Mouse (Mus musculus): ENCODE measurements around the gene Dkk2. TPM values are rescaled to one million over a fixed set of nuclear protein-coding genes. Genes with fewer than 3 reads are reported as not detected.

Gene Dkk2
- polyA plus RNA-seq, 1 experiment from 2014 or later: 1.8 TPM

DNA sequence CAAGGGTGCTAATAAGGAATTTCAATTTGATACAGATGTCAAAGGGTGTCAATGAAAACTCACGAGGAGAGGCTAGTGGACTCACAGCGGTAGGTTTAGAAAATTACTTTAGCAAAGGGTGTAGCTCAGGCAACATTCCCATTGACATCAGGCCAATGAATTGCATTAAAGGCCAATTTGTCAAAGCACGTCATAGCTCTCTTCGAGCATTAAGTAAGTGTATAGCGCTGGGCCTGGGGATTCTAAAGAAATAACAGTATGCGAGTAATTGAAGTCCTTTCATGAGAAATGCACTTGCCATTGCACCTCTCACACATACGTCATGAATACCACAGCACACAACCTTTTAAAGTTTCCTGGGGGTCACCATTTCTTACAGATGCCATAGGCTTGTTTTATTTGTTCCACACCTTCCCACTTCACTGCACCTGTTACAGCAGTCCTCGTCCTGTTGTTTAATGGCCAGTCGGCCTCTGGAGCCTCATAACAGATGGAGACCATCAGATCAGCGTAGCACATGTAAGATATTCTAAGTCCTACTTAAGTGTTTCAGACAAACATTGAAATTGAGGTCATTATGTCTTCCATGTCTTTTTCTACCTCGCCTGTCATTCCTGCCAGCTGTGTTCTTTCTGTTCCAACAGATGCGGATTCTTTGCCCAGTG lies 101.9 kb downstream of the Dkk2 start:
- WGBS: 78% methylated on average over 12 of the region's 12 CpGs
- Histone ChIP-seq H3K4me1 (replicated peaks) (no peaks in the 10 kb centered on the region), H3K4me2 (no peak overlapping the region), H3K36me3 (no peaks in the 10 kb centered on the region), H3K27me3 (replicated peaks) (no peaks in the 10 kb centered on the region), H3K9ac (no peak overlapping the region), H3K27ac (ENCODE audit: poor library complexity, severe bottlenecking) (no peak overlapping the region), H3K4me3 (no peak overlapping the region), H3K9me3 (replicated peaks) (no peaks in the 10 kb centered on the region)
- ATAC-seq (ENCODE audit: insufficient number of reproducible peaks, low FRiP score): no peak

DNA sequence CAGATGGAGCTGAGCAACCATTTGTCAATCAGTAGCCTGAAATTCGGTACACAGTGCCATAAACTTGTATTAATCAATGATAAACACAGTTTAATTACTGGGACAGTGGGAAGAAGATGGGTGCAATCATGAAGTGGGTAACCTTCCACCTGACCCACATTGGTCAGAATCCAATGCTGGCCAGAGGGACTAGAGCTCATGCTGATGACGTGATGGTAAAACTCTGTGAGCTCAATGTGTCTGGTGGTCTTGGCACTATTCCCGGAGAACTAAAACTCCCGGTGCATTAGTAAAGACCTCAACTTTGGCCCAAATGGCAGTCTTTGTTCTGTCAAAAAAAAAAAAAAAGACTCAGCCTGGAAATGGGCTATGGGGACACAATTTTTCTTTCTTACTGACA lies 116.9 kb downstream of the Dkk2 start:
- no peaks in the 10 kb centered on the region for H3K36me3 ChIP-seq
- ATAC-seq (ENCODE audit: insufficient number of reproducible peaks, low FRiP score): no peak
- H3K4me3 ChIP-seq: no peak overlapping the region
- H3K9ac ChIP-seq: no peak overlapping the region
- no peak overlapping the region for H3K4me2 ChIP-seq
- H3K27me3 ChIP-seq (replicated peaks): no peaks in the 10 kb centered on the region
- 61% methylated on average over 4 of the region's 4 CpGs for WGBS
- no peaks in the 10 kb centered on the region for H3K4me1 ChIP-seq (replicated peaks)
- H3K27ac ChIP-seq (ENCODE audit: poor library complexity, severe bottlenecking): no peak overlapping the region
- H3K9me3 ChIP-seq (replicated peaks): no peaks in the 10 kb centered on the region

DNA sequence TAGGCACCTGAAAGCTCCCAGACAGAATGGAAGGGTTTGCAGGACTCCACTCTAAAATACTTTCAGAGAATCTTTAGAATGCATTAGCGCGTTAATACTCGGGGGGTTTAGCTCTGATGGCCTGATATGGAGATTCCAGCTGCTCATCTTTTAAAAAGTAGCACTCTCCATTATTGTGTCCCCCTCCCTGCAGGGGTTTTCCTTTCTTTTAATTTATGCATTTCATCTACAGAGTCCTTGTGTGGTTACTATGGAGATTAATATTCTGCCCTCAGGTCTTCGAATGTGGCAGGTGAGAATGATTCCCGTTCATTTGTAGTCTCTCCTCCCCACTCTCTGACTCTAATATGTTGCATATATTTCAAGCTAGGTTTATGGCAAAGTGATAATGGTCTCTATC lies 117.6 kb downstream of the Dkk2 start:
- ATAC-seq (ENCODE audit: insufficient number of reproducible peaks, low FRiP score): no peak
- H3K4me3 ChIP-seq: no peak overlapping the region
- no peak overlapping the region for H3K4me2 ChIP-seq
- no peak overlapping the region for H3K27ac ChIP-seq (ENCODE audit: poor library complexity, severe bottlenecking)
- WGBS: 89% methylated on average over 5 of the region's 5 CpGs
- H3K9me3 ChIP-seq (replicated peaks): no peaks in the 10 kb centered on the region
- H3K27me3 ChIP-seq (replicated peaks): no peaks in the 10 kb centered on the region
- H3K9ac ChIP-seq: no peak overlapping the region
- H3K36me3 ChIP-seq: no peaks in the 10 kb centered on the region
- H3K4me1 ChIP-seq (replicated peaks): no peaks in the 10 kb centered on the region

DNA sequence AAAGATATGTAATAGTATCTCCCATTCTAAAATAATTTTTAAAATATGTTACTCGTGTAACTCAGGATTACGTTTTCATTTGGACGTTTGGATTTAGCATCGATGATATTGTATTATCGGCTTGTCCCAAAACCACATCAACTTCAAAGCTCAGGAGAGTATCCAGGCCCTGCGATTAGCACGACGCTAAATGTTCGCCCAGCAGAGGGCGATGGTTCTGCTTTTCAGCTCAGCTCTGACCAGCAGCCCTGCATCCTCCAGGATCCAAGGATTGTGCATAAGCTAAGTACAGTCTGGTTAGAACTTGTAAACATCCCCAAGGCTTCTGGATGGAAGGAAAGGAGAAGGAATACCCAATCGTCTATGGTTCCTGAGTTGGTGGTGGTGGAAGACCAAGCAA lies 122.4 kb downstream of the Dkk2 start:
- ATAC-seq (ENCODE audit: insufficient number of reproducible peaks, low FRiP score): no peak; the same call in 1 of the 2 replicates
- Histone ChIP-seq H3K4me1 (replicated peaks) (no peaks in the 10 kb centered on the region), H3K4me3 (no peak overlapping the region), H3K36me3 (no peaks in the 10 kb centered on the region), H3K4me2 (no peak overlapping the region), H3K9ac (no peak overlapping the region), H3K27ac (ENCODE audit: poor library complexity, severe bottlenecking) (no peak overlapping the region), H3K9me3 (replicated peaks) (no peaks in the 10 kb centered on the region), H3K27me3 (replicated peaks) (no peaks in the 10 kb centered on the region)
- 24% methylated on average over 11 of the region's 11 CpGs for WGBS

DNA sequence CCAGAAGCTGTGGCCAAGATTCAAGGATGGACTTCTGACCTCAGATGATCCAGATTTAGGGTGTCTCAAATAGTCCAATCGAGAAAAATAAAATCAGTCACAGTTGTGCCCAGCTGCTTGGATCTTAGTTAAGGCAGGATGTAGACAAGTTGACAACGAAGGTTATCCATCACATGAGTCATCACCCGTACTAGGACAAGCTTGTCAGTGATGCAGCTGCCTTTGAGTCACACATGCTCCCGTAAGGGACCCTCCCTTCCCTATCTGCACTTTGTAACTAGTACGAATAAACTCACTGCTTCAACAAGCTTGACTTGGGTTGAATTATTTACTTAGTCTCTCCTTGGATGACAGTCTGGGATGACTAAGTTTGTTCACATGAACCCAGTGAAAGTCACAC lies 126.2 kb downstream of the Dkk2 start:
- H3K27ac ChIP-seq (ENCODE audit: poor library complexity, severe bottlenecking): no peak overlapping the region

DNA sequence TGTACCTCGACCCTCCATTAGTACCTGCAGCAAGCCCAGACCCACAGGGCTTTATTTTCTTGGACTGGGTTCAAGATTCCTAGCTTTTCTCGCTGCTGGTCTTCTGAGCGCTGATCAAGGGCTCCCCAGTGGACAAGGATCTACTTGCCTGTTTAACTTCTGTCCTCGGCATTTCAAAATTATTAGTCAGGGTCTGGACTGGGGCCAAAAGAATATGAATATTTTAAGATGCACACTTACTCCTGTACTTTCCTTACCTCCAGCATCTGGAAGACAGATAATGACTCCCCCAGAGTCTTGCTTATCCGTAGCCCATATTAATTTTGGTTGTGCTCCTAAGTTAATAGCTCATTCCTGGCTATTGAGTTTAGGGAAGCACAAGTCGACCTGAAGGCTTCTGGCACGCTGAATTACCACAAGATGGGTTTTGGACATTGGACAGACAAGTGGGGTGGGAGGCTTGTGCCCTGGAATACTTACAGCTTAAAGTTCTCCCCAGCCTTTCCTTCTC lies 134.9 kb downstream of the Dkk2 start:
- ATAC-seq (ENCODE audit: insufficient number of reproducible peaks, low FRiP score): no peak
- WGBS: 71% methylated on average over 7 of the region's 7 CpGs
- no peaks in the 10 kb centered on the region for H3K27me3 ChIP-seq (replicated peaks)
- H3K4me3 ChIP-seq: no peak overlapping the region
- H3K27ac ChIP-seq (ENCODE audit: poor library complexity, severe bottlenecking): no peak overlapping the region
- H3K4me1 ChIP-seq (replicated peaks): no peaks in the 10 kb centered on the region
- no peaks in the 10 kb centered on the region for H3K9me3 ChIP-seq (replicated peaks)
- no peaks in the 10 kb centered on the region for H3K36me3 ChIP-seq
- H3K4me2 ChIP-seq: no peak overlapping the region
- no peak overlapping the region for H3K9ac ChIP-seq

More for the DNA sequence above, 126.2 kb downstream of the Dkk2 start:
- Histone ChIP-seq H3K9me3 (replicated peaks) (no peaks in the 10 kb centered on the region), H3K27me3 (replicated peaks) (no peaks in the 10 kb centered on the region), H3K36me3 (no peaks in the 10 kb centered on the region), H3K9ac (no peak overlapping the region), H3K4me1 (replicated peaks) (no peaks in the 10 kb centered on the region), H3K4me2 (no peak overlapping the region), H3K4me3 (no peak overlapping the region)
- ATAC-seq (ENCODE audit: insufficient number of reproducible peaks, low FRiP score): no peak
- 48% methylated on average over 5 of the region's 5 CpGs for WGBS

DNA sequence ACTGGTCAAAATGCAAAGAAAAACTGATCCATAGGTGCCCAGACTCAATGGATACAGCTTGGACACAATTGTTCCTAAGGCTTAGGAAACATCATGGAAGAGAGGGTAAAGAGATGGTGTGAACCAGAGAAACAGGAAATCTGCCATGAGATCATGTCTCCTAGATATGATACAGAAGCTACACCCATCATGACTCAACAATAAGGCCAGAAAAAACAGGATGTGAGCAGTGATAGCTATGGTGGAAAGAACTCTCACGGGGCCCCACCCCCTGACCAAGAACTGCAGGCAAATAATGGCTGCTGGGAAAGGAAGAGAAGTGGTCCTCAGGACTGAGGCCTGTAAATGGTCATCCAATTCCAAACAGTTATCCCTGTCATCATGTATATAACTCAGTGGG lies 142.5 kb downstream of the Dkk2 start:
- H3K4me3 ChIP-seq: no peak overlapping the region
- no peak overlapping the region for H3K27ac ChIP-seq (ENCODE audit: poor library complexity, severe bottlenecking)
- 45% methylated on average over 1 of the region's 1 CpGs for WGBS
- H3K36me3 ChIP-seq: no peaks in the 10 kb centered on the region
- H3K4me2 ChIP-seq: no peak overlapping the region
- H3K4me1 ChIP-seq (replicated peaks): no peaks in the 10 kb centered on the region
- H3K9me3 ChIP-seq (replicated peaks): no peaks in the 10 kb centered on the region
- peak; percentile 77 for ATAC-seq (ENCODE audit: insufficient number of reproducible peaks, low FRiP score)
- no peaks in the 10 kb centered on the region for H3K27me3 ChIP-seq (replicated peaks)
- no peak overlapping the region for H3K9ac ChIP-seq
